Comparison of ENCODE assay signal across 24 mouse cellular contexts in genomic region chr17:31929032-31929431, GRCm38 (mm10).
DNase-seq lines count a peak whose midpoint lies in the region; ATAC-seq and TF ChIP-seq lines count a peak whose summit lies in the region.
"Had no signal": no experiment of that assay in that cellular context is flagged by ENCODE, and none has a peak within 500 bp of the region (broad histone marks: within the 10 kb centered on the region; RNA-seq: fewer than 3 reads in every experiment).

No protein-coding gene starts in this region.

- no peak for DNase-seq in forebrain, embryonic 10.5 days (ENCODE audit: extremely low spot score, low spot score)
- DNase-seq in heart, adult 11 months, result no peak
- DNase-seq in liver, adult 2 months (ENCODE audit: extremely low read depth, low read depth, low spot score), result no peak
- DNase-seq in liver, result no peak
- DNase-seq in limb, embryonic 10.5 days (ENCODE audit: low spot score), result no peak
- DNase-seq: adrenal gland, postnatal 10 days; cerebellum, adult 18-20 months; cerebellum, postnatal 14 days; heart, postnatal 36 days; kidney, adult 9 months; kidney, postnatal 14 days; left cerebral cortex, postnatal 4 days; thymus, adult 18-20 months; thymus, postnatal 36 days had no signal

- no peak for TF ChIP-seq CTCF in liver, adult 2 months (IDR thresholded peaks at IDR 0.05; ENCODE audit: low read depth, low read length)

- no peak for TF ChIP-seq POLR2A in liver, adult 2 months (IDR thresholded peaks at IDR 0.05; ENCODE audit: extremely low read depth, insufficient read depth, low read length)

- H3K4me3 ChIP-seq in forebrain, embryonic 10.5 days, result no peak overlapping the region
- H3K4me3 ChIP-seq in forebrain, embryonic 12.5 days (replicated peaks), result no peak overlapping the region
- H3K4me3 ChIP-seq in heart, embryonic 11.5 days (ENCODE audit: low read depth, low read length), result no peak overlapping the region
- no peak overlapping the region for H3K4me3 ChIP-seq in liver, adult 2 months (ENCODE audit: insufficient read depth, low read depth, low read length)
- H3K4me3 ChIP-seq in limb, embryonic 10.5 days, result no peak overlapping the region
- H3K4me3 ChIP-seq: embryonic facial prominence, embryonic 12.5 days; lung, embryonic 15.5 days; neural tube, embryonic 15.5 days had no signal

- H3K9me3 ChIP-seq in forebrain, embryonic 10.5 days, result no peaks in the 10 kb centered on the region
- no peaks in the 10 kb centered on the region for H3K9me3 ChIP-seq in forebrain, embryonic 12.5 days
- no peaks in the 10 kb centered on the region for H3K9me3 ChIP-seq in heart, embryonic 11.5 days (replicated peaks; ENCODE audit: control insufficient read depth, low read length)
- H3K9me3 ChIP-seq in limb, embryonic 10.5 days (replicated peaks), result no peaks in the 10 kb centered on the region
- H3K9me3 ChIP-seq: embryonic facial prominence, embryonic 12.5 days; lung, embryonic 15.5 days; neural tube, embryonic 15.5 days had no signal

- no peaks in the 10 kb centered on the region for H3K36me3 ChIP-seq in forebrain, embryonic 10.5 days (replicated peaks)
- no peaks in the 10 kb centered on the region for H3K36me3 ChIP-seq in forebrain, embryonic 12.5 days (replicated peaks)
- no peaks in the 10 kb centered on the region for H3K36me3 ChIP-seq in heart, embryonic 11.5 days (ENCODE audit: control insufficient read depth, insufficient read depth, low read length)
- no peaks in the 10 kb centered on the region for H3K36me3 ChIP-seq in liver, adult 2 months (ENCODE audit: control insufficient read depth, insufficient read depth, low read length)
- H3K36me3 ChIP-seq in limb, embryonic 10.5 days, result no peaks in the 10 kb centered on the region
- H3K36me3 ChIP-seq: embryonic facial prominence, embryonic 12.5 days; lung, embryonic 15.5 days; neural tube, embryonic 15.5 days had no signal

- H3K79me2 ChIP-seq in liver, adult 2 months (ENCODE audit: control insufficient read depth, insufficient read depth, low read length), result no peaks in the 10 kb centered on the region

- no peaks in the 10 kb centered on the region for H3K27me3 ChIP-seq in forebrain, embryonic 10.5 days (ENCODE audit: poor library complexity, severe bottlenecking)
- H3K27me3 ChIP-seq in forebrain, embryonic 12.5 days, result no peaks in the 10 kb centered on the region
- no peaks in the 10 kb centered on the region for H3K27me3 ChIP-seq in heart, embryonic 11.5 days (ENCODE audit: control insufficient read depth, insufficient read depth, low read length)
- no peaks in the 10 kb centered on the region for H3K27me3 ChIP-seq in liver, adult 2 months (ENCODE audit: control insufficient read depth, insufficient read depth, low read length)
- no peaks in the 10 kb centered on the region for H3K27me3 ChIP-seq in limb, embryonic 10.5 days (ENCODE audit: low read depth, poor library complexity, severe bottlenecking)
- H3K27me3 ChIP-seq: embryonic facial prominence, embryonic 12.5 days; lung, embryonic 15.5 days; neural tube, embryonic 15.5 days had no signal

- 90% methylated on average over 6 of the region's 6 CpGs for WGBS in forebrain, embryonic 10.5 days
- 89% methylated on average over 6 of the region's 6 CpGs for WGBS in forebrain, embryonic 12.5 days
- 56% methylated on average over 6 of the region's 6 CpGs for WGBS in heart, embryonic 11.5 days (ENCODE audit: insufficient replicate concordance)
- 70% methylated on average over 6 of the region's 6 CpGs for WGBS in liver, adult 2 months
- WGBS in limb, embryonic 10.5 days, result 94% methylated on average over 6 of the region's 6 CpGs

- H3K9ac ChIP-seq in forebrain, embryonic 12.5 days, result no peak overlapping the region
- 0 out of 2 replicates have a peak overlapping the region, but pooled peaks have one; percentile 44 for H3K9ac ChIP-seq in heart, embryonic 11.5 days (ENCODE audit: low read depth, low read length)
- no peak overlapping the region for H3K9ac ChIP-seq in liver, adult 2 months (ENCODE audit: low read depth, low read length)
- H3K9ac ChIP-seq: embryonic facial prominence, embryonic 12.5 days; liver, embryonic 14.5 days; lung, embryonic 15.5 days; neural tube, embryonic 15.5 days had no signal

- H3K4me2 ChIP-seq in forebrain, embryonic 12.5 days, result no peak overlapping the region
- H3K4me2 ChIP-seq in heart, embryonic 11.5 days, result no peak overlapping the region
- H3K4me2 ChIP-seq: embryonic facial prominence, embryonic 12.5 days; lung, embryonic 15.5 days; neural tube, embryonic 15.5 days had no signal

- H3K27ac ChIP-seq in forebrain, embryonic 10.5 days, result 0 out of 2 replicates have a peak overlapping the region, but pooled peaks have one; percentile 79
- no peak overlapping the region for H3K27ac ChIP-seq in forebrain, embryonic 12.5 days
- peak overlapping the region; percentile 57; the same call in 1 of the 2 replicates for H3K27ac ChIP-seq in heart, embryonic 11.5 days (ENCODE audit: low read depth, low read length)
- peak overlapping the region; percentile 69 for H3K27ac ChIP-seq in liver, adult 2 months (replicated peaks; ENCODE audit: insufficient read depth, low read depth, low read length)
- peak overlapping the region; percentile 59; the same call in 1 of the 2 replicates for H3K27ac ChIP-seq in limb, embryonic 10.5 days
- H3K27ac ChIP-seq: embryonic facial prominence, embryonic 12.5 days; liver, embryonic 14.5 days; lung, embryonic 15.5 days; macrophage; neural tube, embryonic 15.5 days had no signal

- no peak for ATAC-seq in forebrain, embryonic 12.5 days (ENCODE audit: low FRiP score)
- ATAC-seq in heart, embryonic 11.5 days (replicated peaks; ENCODE audit: insufficient number of reproducible peaks, low FRiP score, low TSS enrichment), result no peak
- ATAC-seq: hindbrain, embryonic 16.5 days; intestine, embryonic 16.5 days; midbrain, embryonic 16.5 days had no signal

- peaks cover 39% of the 10 kb centered on the region for H3K4me1 ChIP-seq in forebrain, embryonic 10.5 days
- peaks cover 19% of the 10 kb centered on the region; the same call in 1 of the 2 replicates for H3K4me1 ChIP-seq in forebrain, embryonic 12.5 days
- peaks cover 20% of the 10 kb centered on the region for H3K4me1 ChIP-seq in heart, embryonic 11.5 days (ENCODE audit: control insufficient read depth, insufficient read depth, low read length)
- H3K4me1 ChIP-seq in liver, adult 2 months (ENCODE audit: control insufficient read depth, insufficient read depth, low read length), result peaks cover 25% of the 10 kb centered on the region
- H3K4me1 ChIP-seq in limb, embryonic 10.5 days, result peaks cover 29% of the 10 kb centered on the region
